In the genomic region with DNA sequence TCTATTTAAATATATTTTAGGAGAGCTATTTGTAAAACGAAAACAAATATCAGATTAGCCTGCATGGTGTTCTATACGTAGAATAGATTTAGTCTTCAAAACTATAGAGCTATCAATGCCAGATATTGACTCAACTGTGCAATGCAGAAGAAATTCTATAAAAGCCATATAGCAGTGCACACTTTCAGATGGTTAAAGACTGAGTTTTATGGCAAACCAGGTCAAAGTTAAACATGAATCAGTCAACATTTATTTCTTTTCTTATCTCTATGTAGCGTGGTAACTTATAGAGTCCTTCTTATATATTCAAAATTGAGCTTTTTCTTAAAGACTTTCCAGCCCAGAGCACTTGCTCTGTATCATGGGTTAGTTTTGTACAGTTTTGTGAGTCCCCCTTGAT, we compare ENCODE assay signal across 16 mouse cellular contexts.
"Had no signal": no experiment of that assay in that cellular context is flagged by ENCODE, and none has a peak within 500 bp of the region (broad histone marks: within the 10 kb centered on the region; RNA-seq: fewer than 3 reads in every experiment).

No protein-coding gene starts in this region.

- DNase-seq: retina, postnatal 1 day; right cerebral cortex, adult 18-20 months; right cerebral cortex, postnatal 14 days; right cerebral cortex, postnatal 25 days; right cerebral cortex, postnatal 4 days; spleen, adult 18-20 months; thymus, adult 18-20 months; thymus, adult 2 months; thymus, postnatal 14 days; thymus, postnatal 25 days; thymus, postnatal 36 days; thymus, postnatal 4 days had no signal

- H3K27ac ChIP-seq: neural tube, embryonic 13.5 days; neural tube, embryonic 15.5 days; stomach, embryonic 15.5 days; stomach, postnatal 0 days had no signal

- H3K36me3 ChIP-seq: neural tube, embryonic 13.5 days; neural tube, embryonic 15.5 days; stomach, embryonic 15.5 days had no signal

- H3K4me3 ChIP-seq: neural tube, embryonic 13.5 days; neural tube, embryonic 15.5 days; stomach, embryonic 15.5 days had no signal

- H3K4me2 ChIP-seq: neural tube, embryonic 13.5 days; neural tube, embryonic 15.5 days; stomach, embryonic 15.5 days had no signal

- H3K9ac ChIP-seq: neural tube, embryonic 13.5 days; neural tube, embryonic 15.5 days; stomach, embryonic 15.5 days had no signal

- H3K4me1 ChIP-seq: neural tube, embryonic 13.5 days; neural tube, embryonic 15.5 days; stomach, embryonic 15.5 days had no signal

- H3K9me3 ChIP-seq: neural tube, embryonic 13.5 days; neural tube, embryonic 15.5 days; stomach, embryonic 15.5 days had no signal

- H3K27me3 ChIP-seq: neural tube, embryonic 13.5 days; neural tube, embryonic 15.5 days; stomach, embryonic 15.5 days had no signal
